Mouse (Mus musculus): ENCODE results near the gene Hsd17b12. TPM values are rescaled to one million over a fixed set of nuclear protein-coding genes. Genes with fewer than 3 reads are reported as not detected.

Gene Hsd17b12
- 40.0 and 91.8 TPM in 2 replicates for polyA plus RNA-seq (2021; fragmentation: Nextera tagmentation)
- long read RNA-seq, experiment 1, transcript Hsd17b12-201 (11 exons, 1,902 nt) = major isoform, 182 of 200 reads
- long read RNA-seq, experiment 1, partial matches to known transcripts = 9 of 200 reads
- long read RNA-seq, experiment 1, other reads (novel, unspliced or antisense) = 9 of 200 reads
- long read RNA-seq, experiment 2, transcript Hsd17b12-201 (11 exons, 1,902 nt) = major isoform, 88 of 114 reads
- long read RNA-seq, experiment 2, partial matches to known transcripts = 14 of 114 reads
- long read RNA-seq, experiment 2, other reads (novel, unspliced or antisense) = 12 of 114 reads

DNA sequence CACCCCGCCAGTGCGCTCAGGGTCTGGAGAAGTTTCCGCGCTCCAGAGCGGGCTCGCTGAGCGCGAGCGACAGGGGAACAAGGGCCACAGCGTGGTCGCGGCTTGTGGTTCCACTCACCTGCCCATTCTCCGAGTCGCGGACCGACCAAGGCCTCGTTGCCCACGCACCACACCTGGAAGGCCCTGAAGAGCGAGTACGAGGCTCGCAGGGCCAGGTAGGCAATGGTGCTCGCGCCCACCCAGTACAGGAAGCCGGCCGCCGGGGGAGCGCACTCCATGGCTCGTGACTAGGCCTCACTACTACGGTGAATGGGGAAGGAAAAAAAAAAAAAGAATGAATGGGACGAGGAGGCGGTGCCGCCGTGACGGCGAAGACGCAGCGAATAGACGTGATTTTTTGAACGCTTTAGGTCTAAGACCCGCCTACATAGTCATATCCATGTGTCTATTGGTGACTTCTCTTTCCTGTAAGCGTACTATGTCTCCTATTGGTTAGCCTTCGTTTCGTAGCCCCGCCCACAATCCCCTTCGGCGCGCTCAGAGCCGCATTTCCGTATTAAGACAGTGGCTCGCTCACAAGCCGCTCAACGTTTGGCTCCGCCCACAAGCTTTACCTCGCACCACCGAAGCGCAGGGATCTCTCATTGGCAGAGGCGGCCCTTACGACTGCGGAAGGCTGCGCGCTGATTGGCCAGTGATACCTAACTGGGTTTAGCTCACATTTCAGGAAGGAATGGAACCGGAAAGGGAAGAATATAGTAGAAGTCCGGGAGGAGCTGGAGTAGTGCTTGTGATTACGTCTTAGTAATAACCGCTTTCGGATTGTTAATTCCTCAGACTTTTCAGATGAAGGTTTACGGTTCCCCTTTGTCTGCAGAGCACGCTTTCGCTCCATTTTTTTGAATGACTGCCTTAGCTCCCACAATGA is at the start of gene Hsd17b12:
TSS of gene Hsd17b12 (minus strand) at position 373 of the 928 bp plus-strand sequence.

DNA sequence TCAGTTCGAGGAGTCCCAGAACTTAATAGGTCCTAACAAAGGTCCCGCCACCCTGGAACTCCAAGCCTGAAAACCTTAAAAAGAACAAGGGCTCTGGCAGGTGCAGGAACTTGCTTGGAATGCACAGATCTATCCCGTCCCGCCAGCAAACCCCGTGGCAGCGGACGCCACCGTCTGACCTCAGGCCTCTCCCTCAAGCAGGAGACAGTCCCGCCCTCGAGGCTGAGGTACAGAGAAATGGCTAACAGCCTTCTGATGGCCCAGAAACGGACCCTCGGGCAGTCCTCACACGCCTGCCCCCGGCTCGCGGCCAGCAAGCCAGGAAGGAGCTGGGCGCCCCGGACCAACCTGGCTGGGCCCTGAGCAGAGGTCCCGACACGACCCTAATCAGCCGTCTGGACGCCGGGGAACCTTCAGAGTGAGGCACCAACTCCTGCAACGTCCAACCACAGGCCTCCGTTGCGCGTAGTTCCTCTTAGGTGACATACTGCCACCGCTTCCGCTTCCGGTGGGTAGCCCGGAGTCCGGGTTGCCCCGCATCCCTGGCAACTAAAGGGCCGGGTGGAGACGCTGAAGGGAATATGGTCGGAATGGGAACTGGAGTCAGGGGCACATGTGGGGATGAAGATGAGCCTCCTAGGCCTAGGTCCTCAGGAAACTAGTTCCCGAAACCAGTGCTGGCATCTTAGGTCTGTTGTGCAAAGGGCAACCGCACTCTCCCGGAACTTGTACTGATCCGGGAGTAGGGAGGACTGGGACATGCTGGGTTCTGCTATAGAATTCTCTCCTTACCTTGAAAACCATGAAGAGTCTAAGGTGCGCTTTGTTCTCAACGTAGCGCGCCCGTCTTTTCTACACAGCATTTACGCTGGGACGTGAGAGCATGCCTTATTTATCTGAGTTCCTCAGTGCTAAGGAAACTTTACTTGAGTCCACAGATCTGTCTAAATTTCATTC is 147.2 kb downstream of the Hsd17b12 start, which contains the start of gene Alkbh3:
TSS of gene Alkbh3 (minus strand) at position 473 of the 957 bp plus-strand sequence.

GRCm38 (mm10) chr2:93996254-93996653 is 161.5 kb downstream of the Hsd17b12 start, which contains the start of gene Gm27027:
TSS of gene Gm27027 (minus strand) at chr2:93996354.

Other genes starting within 250 kb of the Hsd17b12 start
- 8.1 and 13.8 TPM in 2 replicates for gene Gm13889, start 200.8 kb downstream of the Hsd17b12 start, polyA plus RNA-seq (2021; fragmentation: Nextera tagmentation)
- not detected in 2 replicates for gene Gm27027, start 161.6 kb downstream of the Hsd17b12 start, polyA plus RNA-seq (2021; fragmentation: Nextera tagmentation)
- 24.2 and 29.8 TPM in 2 replicates for gene Alkbh3, start 147.2 kb downstream of the Hsd17b12 start, polyA plus RNA-seq (2021; fragmentation: Nextera tagmentation)
- 7.2 and 7.5 TPM in 2 replicates for gene Ttc17, start 248.7 kb upstream of the Hsd17b12 start, polyA plus RNA-seq (2021; fragmentation: Nextera tagmentation)